Mouse (Mus musculus): ENCODE data around the gene Pon1. TPM values are rescaled to one million over a fixed set of nuclear protein-coding genes. Genes with fewer than 3 reads are reported as not detected.

Pon1 gene
- polyA plus RNA-seq, 1 experiment from 2014 or later = not detected

- ChIA-PET CTCF (no interaction called here), POLR2A (no interaction called here)
- ATAC-seq (no peak), DNase-seq (ENCODE audit: low read depth, low spot score) (no peak)
- no peak for TF ChIP-seq CTCF (IDR thresholded peaks at IDR 0.05)
- in situ Hi-C loops (cut with MboI; ENCODE audit: low pct_unique_long_range_greater_than_20kb) = no loop called here
- H3K27me3 ChIP-seq = no peaks in the 10 kb centered on the region
These were observed 58.8 kb downstream of the Pon1 start for GRCm38 (mm10) chr6:5134986-5135385.

GRCm38 (mm10) chr6:5129364-5130093, 64.2 kb downstream of the Pon1 start:
- no peaks in the 10 kb centered on the region for H3K27me3 ChIP-seq
- no peak for DNase-seq (ENCODE audit: low read depth, low spot score)
- no peak for TF ChIP-seq CTCF (IDR thresholded peaks at IDR 0.05)
- in situ Hi-C loops (cut with MboI; ENCODE audit: low pct_unique_long_range_greater_than_20kb) = no loop called here
- ChIA-PET POLR2A (no interaction called here), CTCF (interaction anchor here (1.2 to 1.6 kb wide), 2 partner anchors 9 to 22 kb away, joined by 3 read pairs; no protein-coding TSS in a partner anchor)
- ATAC-seq = no peak

GRCm38 (mm10) chr6:5120229-5120628, 73.5 kb downstream of the Pon1 start:
- no peak for TF ChIP-seq CTCF (IDR thresholded peaks at IDR 0.05)
- H3K27me3 ChIP-seq = no peaks in the 10 kb centered on the region
- ATAC-seq (no peak), DNase-seq (ENCODE audit: low read depth, low spot score) (no peak)
- in situ Hi-C loops (cut with MboI; ENCODE audit: low pct_unique_long_range_greater_than_20kb) = no loop called here
- CTCF ChIA-PET = interaction anchor here (1.0 kb wide), 1 partner anchor 9 kb away, joined by 3 read pairs; no protein-coding TSS in a partner anchor
- POLR2A ChIA-PET = no interaction called here

DNA sequence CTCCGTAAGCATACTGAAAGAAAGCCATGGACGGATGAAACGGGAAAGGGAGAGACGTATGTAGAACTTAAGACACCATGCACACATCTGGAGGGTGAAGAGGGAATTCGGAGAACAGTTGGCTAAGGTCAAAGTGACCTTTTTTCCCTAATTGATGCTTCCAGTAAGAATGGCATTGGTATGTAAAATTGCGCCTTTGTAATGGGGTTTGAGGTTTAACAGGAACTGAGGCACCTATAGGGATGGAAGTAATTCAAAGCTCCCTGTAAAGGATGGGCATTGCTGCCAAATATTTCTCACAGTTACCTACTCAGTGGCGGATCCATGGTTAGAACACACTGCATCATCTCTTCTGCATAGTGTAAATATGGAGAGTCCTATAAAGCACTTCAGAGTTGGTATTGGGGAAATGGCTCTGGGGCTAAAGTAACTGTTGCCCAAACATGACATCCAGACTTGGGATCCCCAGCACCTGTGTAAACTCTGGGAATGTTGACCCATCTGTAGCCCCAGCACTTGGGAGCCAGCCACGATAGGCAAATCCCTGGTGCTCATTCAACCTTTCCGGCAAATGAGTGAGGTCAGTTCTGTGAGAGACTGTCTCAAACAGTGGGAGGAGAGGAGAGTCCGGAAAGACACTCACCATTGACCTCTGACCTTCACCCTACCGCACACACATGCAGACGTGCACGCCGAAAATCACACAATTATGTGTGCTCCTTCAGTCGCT, 74.4 kb downstream of the Pon1 start:
- ATAC-seq = no peak
- no peak for DNase-seq (ENCODE audit: low read depth, low spot score)
- ChIA-PET POLR2A (no interaction called here), CTCF (interaction anchor here (1.0 kb wide), 1 partner anchor 10 kb away, joined by 3 read pairs; no protein-coding TSS in a partner anchor)
- TF ChIP-seq CTCF (IDR thresholded peaks at IDR 0.05) = no peak
- H3K27me3 ChIP-seq = no peaks in the 10 kb centered on the region
- in situ Hi-C loops (cut with MboI; ENCODE audit: low pct_unique_long_range_greater_than_20kb) = loop anchor here (10.0 kb wide), 3 partner anchors 375 to 705 kb away; partner anchors contain the start of genes Peg10 and Sgce

Other genes starting within 250 kb of the Pon1 start
- 1.8 TPM for gene Pon3, start 62.3 kb upstream of the Pon1 start, polyA plus RNA-seq (2021)
- 57.4 TPM for gene Pon2, start 104.5 kb upstream of the Pon1 start, polyA plus RNA-seq (2021)
- not detected for gene Asb4, start 189.4 kb upstream of the Pon1 start, polyA plus RNA-seq (2021)

Measured in Patski (cell line).